Mouse (Mus musculus): Measurements from ENCODE around the gene Nap1l1.
A peak's percentile ranks its signal among the peaks of the same experiment; 100 is the strongest.
"Not testable (repeated sequence)": the region's sequence is repeated elsewhere in the genome, so short reads cannot be mapped to it uniquely, and the experiment has no call there.

The Nap1l1 gene

DNA sequence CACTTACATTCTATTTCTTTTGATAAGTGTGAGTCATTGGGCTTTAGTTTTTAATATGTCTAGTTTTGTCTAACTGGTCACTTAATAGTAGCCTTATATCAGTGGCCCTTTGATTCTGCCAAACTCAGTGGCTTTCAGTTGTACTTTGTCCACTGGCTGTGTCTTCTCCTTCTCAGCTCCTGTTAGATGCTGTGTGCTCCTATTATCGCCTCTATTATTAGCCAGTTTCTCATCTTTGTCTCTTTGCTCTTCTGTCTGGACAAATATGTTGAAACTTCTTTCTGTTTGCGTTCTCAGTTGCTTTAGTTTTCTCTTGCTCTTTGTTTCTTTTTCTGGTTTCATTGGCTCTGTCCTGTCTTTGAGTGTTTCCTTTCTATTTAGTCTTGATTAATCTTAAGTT is 9.6 kb downstream of the Nap1l1 start:
- DNase-seq = no peak

DNA sequence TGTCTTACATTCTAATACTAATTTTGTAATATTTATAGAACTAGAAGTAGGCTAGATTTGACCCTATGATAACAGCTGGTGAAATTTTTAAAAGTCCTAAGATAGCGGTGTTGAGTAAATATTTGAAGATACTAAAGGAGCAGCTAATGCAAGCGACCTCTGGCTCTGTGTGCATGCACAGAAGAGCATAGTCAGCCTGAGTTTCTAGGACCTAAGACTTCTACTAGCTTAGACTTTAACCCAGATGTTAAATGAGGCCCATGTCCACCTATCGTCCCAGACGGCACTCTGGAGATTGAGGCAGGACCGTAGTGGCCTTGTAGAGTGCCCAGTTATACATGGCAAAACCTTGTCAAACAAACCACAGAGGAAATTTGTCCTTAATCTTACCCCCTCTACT is 11.1 kb downstream of the Nap1l1 start:
- DNase-seq = no peak

DNA sequence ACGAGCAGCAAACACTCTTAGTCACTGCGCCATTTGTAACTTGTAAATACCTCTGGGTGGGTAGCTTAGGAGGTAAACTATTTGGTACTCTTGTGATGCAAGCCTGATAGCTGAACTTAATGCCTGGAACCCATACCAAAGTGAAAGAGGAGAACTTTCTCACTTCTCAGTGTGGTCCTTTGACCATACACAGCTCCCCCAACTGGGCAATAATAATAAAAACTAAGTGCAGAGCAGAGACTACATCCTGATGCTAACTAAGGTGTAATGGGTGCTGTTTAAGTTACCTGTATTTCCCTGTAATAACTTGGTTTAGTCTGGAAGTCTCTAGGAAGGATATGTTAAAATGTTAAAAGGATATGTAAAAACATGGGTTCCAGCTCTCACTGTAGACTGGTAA is 15.8 kb downstream of the Nap1l1 start:
- no peak for DNase-seq

DNA sequence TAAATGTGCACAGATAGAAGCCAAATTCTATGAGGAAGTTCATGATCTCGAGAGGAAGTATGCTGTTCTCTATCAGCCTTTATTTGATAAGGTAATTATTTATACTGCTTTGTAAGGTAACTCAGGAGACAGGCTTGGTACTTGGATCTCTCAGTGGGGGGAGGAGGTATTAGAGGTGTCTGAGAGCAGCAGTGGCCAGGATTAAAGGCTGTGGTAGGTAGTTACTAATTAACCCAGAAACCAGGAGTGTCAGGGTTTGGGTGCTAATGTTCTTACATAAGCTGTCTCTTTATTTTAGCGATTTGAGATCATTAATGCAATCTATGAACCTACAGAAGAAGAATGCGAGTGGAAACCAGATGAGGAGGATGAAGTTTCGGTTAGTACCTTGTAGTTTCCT is 17.1 kb downstream of the Nap1l1 start:
- not testable (repeated sequence) for DNase-seq

DNA sequence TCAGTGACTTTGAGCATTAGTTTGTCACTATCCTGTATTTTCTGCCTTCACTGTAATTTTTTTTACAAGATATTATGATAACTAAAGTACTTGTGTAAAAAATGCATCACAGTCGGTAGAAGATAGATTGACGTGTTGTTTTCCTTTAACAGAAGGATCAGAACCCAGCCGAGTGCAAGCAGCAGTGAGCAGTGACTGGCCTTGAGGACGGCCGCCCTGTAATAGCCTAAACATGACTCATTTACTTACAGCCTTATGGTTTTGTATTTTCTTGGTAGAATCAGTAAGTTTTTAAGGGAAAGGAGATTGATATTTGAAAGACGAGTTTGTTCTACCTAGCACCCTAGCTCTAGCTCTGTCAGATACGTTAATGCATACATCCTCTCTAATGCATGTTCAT is 22.9 kb downstream of the Nap1l1 start:
- DNase-seq = no peak

DNA sequence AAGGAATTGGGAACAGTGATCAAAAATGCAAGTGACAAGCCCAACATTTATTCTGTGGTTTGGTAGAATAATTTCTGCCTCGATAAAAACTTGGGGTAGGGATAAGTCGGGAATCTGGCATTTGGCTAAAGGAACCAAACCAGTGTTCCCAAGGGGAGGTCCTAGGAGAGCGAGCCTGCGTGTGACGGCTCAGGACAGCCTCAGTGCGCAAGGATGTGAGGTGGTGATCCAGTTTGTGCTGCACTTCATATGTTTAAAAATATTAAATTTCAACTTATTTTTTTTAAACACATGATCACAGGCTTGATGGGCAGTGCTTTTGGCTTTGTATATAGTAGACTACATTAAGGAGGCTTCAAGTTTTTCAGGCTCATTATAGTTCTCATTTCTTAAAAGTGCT is 26.9 kb downstream of the Nap1l1 start:
- no peak for DNase-seq

DNA sequence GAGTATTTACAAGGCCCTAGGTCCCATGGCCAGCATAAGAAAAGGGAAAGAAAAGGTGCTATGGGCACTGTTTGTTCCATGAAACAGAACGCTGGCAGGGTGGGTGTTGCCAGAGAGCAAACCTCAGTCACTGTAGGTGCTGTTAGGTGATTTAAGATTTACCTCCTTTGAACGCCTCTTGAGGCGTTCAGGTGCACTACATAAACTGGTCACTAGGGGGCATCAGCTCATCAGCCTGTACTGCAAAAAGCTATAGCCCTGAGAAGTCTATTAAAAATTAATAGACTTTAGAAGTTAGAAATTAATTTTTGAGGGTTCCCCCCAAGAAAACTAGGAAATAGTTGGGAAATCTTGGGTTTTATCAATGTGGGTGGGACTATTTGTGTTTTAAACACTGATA is 30.0 kb downstream of the Nap1l1 start:
- DNase-seq = peak; percentile 88 to 93

DNA sequence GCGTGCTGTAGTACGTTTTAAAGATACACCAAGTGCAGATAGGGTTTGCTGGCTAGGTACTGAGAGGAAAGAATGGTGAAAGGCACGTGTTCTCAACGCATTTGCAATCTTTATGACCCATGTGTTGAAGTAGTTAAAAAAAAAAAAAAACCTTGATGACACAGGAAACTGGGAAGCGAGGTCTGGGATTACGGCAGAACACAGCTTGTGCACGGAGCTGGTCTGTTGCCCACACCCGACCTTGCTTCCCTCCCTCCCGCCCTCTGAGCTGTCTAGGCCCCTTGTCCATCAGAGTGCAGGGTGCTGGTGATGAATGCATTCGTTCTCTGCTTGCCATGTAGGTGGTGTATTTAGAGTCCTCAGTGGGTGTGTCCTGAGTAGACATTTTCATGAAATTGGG is 30.7 kb downstream of the Nap1l1 start:
- no peak for DNase-seq

DNA sequence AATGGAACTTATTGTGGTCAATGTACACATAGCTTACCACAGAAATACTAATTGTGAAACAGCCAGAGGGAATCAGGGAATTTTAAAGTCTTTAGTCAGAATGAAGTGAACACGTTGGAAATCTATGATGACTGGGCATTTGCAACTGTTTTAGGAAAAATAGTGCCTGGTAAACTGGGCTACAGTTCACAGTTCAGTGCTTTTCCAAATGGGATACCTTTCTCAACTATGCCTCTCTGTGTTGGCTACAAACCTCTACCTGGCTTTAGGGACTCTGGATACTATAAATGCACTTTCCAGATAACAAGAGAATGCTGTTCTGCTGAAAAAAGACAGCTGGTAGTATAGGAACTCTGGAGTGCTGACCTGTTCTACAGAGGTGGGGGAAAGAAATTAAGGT is 31.6 kb downstream of the Nap1l1 start:
- no peak for DNase-seq

DNA sequence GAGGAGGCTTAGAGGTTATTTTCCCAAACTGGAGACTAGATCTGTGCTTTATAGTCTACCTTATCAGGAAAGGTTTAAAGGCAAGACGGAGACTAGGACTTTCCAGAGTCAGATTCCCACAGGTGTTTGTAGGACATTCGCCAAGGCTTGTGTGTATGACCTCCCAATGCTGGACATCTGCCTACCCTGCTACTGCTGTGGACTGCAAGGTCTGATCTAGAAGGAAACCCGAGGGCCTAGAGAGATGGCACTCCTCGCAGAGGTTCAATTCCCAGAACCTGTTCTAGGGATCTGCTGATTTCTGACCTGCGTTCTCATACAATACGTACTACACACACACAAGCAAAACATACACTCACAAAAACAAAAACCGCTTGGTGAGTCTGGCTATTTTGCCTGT is 32.4 kb downstream of the Nap1l1 start:
- DNase-seq = peak; percentile 58 to 60

DNA sequence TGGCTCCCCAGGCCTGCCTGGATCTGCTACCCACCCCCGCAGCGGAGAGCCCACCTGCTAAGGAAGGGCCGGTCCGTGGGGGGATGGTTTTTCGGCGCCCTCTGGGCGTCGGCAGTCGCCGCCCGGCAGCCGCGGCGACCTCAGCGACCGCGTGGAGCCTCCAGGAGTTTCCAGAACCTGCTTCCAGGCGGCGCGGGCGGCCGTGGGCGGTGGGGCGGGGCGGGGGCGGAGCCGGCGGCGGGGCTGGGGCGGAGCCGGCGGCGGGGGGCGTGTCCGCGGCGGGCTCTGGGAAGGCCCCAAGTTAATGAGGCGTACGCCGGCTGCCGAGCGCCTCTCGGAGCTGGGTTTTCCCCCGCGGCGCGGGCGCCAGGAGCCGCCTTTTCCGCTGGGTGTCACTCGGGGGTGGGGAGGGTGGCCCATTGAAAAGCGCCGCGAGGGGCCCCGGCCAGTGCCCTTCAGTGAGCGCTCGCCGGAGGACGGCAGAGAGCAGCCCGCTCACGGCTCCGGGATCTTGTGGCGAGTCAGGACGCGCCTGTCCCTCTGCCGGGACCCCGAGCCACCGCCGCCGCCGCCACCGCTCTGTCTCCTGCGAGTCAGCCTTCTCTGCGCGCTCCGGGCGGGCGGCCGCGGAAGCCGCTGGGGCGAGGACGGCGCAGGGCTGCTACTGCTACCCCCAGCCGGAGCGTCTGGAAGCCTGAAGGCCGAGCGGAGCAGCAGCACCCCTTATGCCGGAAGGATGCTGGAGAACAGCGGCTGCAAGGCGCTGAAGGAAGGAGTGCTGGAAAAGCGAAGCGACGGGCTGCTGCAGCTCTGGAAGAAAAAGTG is 33.3 kb downstream of the Nap1l1 start, which contains the start of gene Phlda1:
TSS of gene Phlda1 (plus strand) at position 186 of the 825 bp plus-strand sequence.
- peak; percentile 91 to 94 for DNase-seq

DNA sequence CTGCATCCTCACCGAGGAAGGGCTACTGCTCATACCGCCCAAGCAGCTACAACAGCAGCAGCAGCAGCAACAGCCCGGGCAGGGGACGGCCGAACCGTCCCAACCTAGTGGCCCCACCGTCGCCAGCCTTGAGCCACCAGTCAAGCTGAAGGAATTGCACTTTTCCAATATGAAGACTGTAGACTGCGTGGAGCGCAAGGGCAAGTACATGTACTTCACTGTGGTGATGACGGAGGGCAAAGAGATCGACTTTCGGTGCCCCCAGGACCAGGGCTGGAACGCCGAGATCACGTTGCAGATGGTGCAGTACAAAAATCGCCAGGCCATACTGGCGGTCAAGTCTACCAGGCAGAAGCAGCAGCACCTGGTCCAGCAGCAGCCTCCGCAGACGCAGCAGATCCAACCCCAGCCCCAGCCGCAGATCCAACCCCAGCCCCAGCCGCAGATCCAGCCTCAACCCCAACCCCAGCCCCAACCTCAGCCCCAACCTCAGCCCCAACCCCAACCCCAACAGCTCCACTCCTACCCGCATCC is 34.0 kb downstream of the Nap1l1 start:
- peak in 1 of 2 experiments; percentile 59 for DNase-seq

DNA sequence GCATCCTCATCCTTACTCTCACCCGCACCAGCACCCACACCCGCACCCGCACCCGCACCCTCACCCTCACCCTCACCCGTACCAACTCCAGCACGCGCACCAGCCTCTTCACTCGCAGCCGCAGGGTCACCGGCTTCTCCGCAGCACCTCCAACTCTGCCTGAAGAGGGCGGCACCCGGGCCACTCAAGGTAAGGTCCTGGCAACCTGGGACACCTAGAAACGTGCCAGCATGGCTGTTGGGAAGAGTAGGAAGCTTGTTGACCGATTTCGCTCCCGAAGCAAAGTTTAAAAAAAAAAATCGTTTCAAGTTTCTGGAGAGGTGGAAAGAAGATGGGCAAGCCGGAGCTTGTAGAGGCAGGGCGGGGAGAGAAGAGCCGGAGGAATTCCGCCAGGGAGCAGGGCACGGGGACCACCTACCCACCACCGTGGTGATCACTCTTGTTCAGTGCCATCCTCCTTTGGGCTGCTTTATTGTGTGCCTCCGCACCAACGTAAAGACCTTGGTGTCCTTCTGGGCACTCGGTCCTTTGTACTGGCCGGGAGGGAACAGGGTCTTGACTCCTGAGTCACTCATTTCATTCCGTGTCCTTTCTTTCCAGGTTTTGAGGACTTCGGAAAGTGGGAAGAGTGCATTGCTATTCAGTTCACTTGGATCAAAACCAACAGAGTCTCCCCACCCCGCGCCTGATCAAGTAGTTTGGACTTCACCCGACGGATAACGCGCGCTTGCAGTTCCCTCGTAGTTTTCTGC is 34.6 kb downstream of the Nap1l1 start:
- peak; percentile 87 to 88 for DNase-seq

DNA sequence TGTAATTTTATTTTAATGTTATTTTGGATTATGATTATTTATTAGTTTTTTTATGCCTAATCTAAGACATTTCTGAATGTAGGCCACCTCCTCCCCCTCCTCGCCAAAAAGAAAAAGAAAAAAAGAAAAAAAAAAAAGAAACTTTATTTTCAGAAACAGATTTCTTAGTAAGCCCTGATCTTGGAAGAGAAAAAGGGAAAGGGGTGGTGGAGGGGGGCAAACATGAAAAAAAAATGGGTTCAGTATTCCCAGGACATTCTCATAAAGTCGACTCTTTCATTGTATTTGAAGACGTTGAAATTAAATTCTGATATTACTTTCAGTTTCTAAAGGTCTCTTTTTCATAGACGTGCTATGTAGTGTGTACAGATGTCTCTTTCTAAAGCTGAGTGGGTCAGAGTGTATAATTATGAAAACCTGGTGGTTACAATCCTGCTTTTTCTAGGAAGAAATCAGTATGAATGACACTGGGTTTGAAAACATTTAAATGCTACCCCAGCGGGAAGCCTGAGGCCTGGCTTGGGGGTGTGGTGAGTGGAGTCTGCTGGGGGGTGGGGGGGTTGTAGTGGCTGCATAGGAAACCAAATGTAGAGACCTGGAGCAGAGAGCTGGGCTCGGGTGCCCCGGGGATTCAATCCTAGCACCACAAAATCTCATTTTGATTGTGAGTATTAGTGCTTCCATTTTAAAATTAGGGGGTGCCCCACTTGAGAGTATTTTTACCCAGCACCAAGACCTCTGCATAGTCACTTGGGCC is 35.5 kb downstream of the Nap1l1 start:
- DNase-seq = peak in 1 of 2 experiments; percentile 35

DNA sequence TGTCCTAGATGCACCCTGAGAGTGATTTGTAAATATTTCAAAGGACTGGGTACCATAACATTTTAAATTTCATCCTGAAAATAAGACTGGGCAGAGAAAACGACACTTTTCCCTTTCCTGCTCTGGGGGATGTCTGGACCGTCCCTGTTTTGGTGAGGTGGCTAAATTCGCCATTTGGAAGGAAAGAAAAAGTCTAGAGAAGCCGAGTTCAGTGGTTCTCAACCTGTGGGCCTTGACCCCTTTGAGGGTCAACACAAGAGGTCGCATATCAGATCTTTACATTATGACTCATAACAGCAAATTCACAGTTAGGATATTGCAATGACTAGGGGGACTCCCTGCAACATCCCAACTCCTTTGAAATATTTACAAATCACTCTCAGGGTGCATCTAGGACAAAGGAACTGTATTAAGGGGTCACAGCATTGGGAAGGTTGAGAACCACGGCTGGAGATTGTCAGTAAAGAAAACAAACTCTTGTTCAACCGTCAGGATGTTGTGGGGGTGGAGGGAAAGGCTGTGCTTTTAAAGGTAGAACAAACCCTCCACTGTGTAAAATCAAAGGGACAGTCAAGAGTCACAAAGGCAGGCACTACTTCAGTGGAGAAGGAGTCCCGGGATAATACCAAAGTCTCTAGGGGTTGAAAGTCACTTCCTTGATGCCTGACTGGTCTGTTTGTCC is 36.2 kb downstream of the Nap1l1 start:
- DNase-seq = no peak

DNA sequence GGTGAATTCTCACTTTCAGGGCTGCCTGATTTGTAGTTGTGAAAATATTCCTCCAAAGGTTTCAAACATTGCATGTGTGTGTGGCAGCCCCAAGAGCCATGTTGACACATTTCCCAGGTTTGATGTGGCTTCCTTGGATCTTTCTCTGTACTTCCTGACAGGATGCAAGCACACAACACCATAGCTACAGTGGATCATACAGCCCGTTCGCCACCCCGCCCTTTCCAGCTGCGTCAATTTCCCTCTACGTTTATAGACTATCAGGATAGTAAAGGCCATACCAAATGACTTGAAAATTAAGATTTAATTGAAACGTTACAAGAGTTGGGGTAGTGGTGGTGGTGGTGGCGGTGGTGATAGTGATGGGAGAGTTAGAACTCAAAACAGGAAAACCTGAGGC is 37.0 kb downstream of the Nap1l1 start:
- no peak for DNase-seq

DNA sequence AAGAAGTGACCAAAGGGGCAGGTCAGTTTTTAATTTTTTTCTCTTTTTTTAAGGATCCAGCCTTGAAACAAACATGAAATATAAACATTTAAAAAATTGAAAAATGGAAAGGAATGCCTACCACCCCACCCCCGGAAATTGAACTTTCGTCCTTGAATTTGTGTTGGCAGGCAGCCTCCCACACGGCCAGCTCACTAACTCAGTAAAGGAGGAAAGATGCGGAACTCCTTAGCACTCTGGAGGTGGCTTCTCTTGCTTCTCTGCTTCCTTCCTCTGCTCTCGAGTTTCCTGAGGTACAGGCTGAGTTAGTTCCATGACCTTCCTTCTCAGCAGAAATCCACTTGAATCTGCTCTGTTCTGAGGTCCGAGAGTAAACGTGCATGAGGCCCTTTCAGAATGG is 37.8 kb downstream of the Nap1l1 start:
- no peak for DNase-seq

DNA sequence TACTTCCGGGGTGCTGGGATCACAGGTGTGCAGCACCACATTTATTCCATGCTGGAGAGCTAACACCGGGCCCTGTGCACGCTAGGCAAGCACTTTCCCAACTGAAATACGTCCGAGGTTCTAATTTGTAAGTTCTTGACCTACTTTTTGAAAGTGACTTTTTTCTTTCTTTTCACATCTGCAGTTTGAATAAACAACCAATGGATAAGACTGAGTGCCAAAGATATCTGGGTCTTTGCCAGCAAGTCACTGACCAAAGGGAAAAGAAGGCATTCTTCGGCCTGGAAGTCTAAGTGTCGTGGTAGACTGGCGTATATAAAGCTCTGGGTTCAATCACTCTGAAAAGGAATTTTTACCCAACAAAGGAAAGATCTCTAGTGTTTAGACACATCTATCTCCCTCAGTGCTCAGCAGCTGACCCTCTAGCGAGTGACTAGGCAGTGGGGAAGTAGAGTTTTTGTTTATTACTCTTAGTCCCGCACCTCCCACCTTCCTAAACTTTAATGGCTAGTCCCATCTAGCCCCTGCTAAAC is 39.1 kb downstream of the Nap1l1 start:
- DNase-seq = peak in 1 of 2 experiments; percentile 37

DNA sequence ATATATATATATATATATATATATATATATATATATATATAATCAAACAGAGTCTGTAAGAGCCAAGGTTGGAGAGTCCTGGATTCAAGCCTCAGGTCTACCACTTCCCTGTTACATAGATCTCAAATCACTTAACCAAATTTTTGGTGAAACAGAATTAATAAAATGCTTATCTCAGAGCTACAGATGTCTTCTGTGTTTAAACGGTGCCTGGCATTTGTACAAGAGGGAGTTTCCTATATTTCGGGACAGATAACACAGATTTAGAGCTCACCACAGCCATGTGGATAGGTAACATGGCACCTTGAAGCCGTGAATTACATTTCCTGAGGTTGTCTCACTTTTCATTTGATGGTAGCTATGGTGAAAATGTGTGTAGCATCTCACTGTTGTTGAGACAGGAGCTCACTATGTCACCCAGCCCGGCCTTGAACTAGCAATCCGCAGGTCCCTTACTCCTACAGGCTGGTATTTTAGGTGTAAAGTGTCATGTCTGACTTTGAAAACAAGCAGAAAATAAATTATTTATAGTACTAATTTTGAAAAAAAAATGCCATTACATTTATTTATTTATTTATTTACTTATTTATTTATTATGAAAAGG is 41.4 kb downstream of the Nap1l1 start:
- DNase-seq = no peak

DNA sequence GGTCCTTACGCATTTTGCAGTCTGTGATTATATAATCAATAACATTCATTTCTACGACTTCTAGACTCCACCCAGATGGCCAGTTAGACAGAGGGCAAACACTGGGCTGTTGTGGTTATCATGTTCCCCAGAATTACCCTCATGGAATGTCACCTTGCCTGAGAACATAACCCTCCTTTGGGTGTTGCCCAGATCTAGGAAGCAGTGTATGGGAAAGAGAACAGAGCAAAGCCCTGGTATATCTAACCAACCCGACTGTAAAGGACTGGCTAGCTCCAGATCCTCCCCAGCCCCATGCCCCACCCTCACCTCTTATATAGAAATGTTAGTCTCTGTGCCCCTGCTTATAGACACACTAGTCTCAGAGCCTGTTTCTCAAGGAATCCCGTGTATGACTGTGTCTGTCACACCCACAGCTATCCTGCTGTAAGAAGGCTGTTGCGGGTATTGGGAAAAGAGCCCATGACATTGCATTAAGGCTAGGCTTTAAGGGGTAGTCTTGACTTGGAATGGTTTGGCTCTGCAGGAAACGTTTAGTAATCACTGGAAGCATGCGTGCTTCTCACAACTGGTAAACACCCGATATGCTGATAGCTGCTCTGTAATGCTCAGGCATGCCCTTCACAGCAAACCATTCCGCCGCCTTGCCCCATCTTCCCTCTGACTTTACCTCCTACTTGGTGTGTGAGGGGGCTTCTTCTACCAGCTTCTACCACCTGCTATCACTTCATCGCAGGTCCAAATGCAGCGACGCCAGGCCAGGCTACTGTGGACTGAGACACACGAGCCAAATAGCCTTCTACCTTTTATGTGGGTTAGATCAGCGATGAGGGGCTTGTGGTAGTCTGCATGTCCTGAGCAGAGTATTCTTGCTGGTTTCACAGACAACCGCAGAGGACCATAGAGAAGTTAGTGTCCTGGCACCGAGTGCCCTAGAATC is 42.3 kb downstream of the Nap1l1 start:
- DNase-seq = no peak

DNA sequence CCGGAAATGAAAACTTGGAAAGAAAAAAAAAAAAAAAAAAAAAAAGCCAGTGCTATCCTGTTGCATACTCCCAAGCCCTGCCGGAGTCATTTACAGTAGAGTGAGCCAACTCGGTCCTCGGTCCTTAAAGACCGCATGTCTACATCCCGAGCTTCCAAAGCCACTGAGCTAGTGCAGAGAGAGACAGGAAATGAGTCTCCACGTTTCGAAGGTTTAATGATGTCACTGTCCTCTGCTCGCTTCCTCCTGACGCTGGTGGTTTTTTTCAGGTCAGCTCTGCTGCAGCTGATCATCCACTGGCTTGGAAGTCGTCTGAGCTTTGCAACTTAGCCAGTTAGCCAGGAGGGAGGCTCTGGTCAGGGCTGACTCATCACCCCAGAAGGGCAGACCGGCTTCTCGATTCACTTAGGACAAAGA is 43.2 kb downstream of the Nap1l1 start:
- DNase-seq = no peak

Measured in cerebellum, postnatal 10 days (tissue).